Mouse (Mus musculus) stomach, embryonic 16.5 days (tissue): ENCODE results near the gene Vstm2l. TPM values are rescaled to one million over a fixed set of nuclear protein-coding genes. Genes with fewer than 3 reads are reported as not detected.

Experiments used
- ATAC-seq: fragments of 200-750 bp; cut with Nextera tagmentation; 2 replicates; pipeline ENCODE4 v1.8.0; 2017; ENCODE audit warnings: moderate number of reproducible peaks, moderate TSS enrichment; ENCODE audit not compliant: insufficient read depth, low FRiP score
- H3K27ac ChIP-seq: fragments of 300-500 bp; sonication (generic); 2 replicates; pipeline ENCODE4 v1.5.1; 2014; ENCODE audit warnings: low read length
- H3K27me3 ChIP-seq: fragments of 300-500 bp; sonication (generic); 2 replicates; pipeline ENCODE4 v1.6.1; 2014; ENCODE audit warnings: low read length, control low read depth, mixed read lengths; ENCODE audit not compliant: control insufficient read depth, insufficient read depth
- H3K36me3 ChIP-seq: fragments of 300-500 bp; sonication (generic); 2 replicates; pipeline ENCODE4 v1.6.1; 2014; ENCODE audit warnings: low read length; ENCODE audit not compliant: control insufficient read depth, insufficient read depth
- H3K4me1 ChIP-seq: fragments of 300-500 bp; sonication (generic); 2 replicates; pipeline ENCODE4 v1.6.1; 2014; ENCODE audit warnings: low read length, control low read depth, mixed read lengths; ENCODE audit not compliant: control insufficient read depth, insufficient read depth
- H3K4me2 ChIP-seq: fragments of 300-500 bp; sonication (generic); 2 replicates; pipeline ENCODE4 v1.6.1; 2014; ENCODE audit warnings: low read depth, low read length, mixed read lengths
- H3K4me3 ChIP-seq: fragments of 300-500 bp; sonication (generic); replicated peaks from 2 replicates; pipeline ENCODE4 v1.5.1; 2014; ENCODE audit warnings: mild to moderate bottlenecking, low read length
- H3K9ac ChIP-seq: fragments of 300-500 bp; sonication (generic); 2 replicates; pipeline ENCODE4 v1.6.1; 2014; ENCODE audit warnings: low read length
- H3K9me3 ChIP-seq: fragments of 300-500 bp; sonication (generic); replicated peaks from 2 replicates; pipeline ENCODE4 v1.6.1; 2016; ENCODE audit warnings: low read length, control low read depth; ENCODE audit not compliant: control insufficient read depth
- WGBS: fragments of 180-500 bp; shearing (Covaris S2); extraction: QIAGEN DNeasy Blood & Tissue Kit; methylation state at CpG from one replicate; pipeline ENCODE4 v1.1.7; 2014; 5-methylcytosine and 5-hydroxymethylcytosine counted together
- polyA plus RNA-seq: library from polyadenylated mRNA; unstranded; fragments of >200 nt; fragmentation: Nextera tagmentation; extraction: Ambion mirVana; gene quantifications from 2 replicates; pipeline ENCODE4 v1.2.1, GENCODE M21; 2015

Gene Vstm2l
- polyA plus RNA-seq, 1 experiment from 2014 or later = 0.19 TPM

- ATAC-seq = no peak
- H3K27ac ChIP-seq = no peak overlapping the region
- 0 out of 2 replicates have a peak, but pooled peaks cover 9% of the 10 kb centered on the region for H3K4me1 ChIP-seq
- H3K9me3 ChIP-seq = no peaks in the 10 kb centered on the region
- no peak overlapping the region for H3K9ac ChIP-seq
- H3K36me3 ChIP-seq = no peaks in the 10 kb centered on the region
- no peaks in the 10 kb centered on the region for H3K27me3 ChIP-seq
- 47% methylated on average over 10 of the region's 10 CpGs for WGBS
- no peak overlapping the region for H3K4me2 ChIP-seq
- no peak overlapping the region for H3K4me3 ChIP-seq
Measured at GRCm38 (mm10) chr2:157887275-157888025, 27.0 kb upstream of the Vstm2l start.

- Histone ChIP-seq H3K27me3 (no peaks in the 10 kb centered on the region), H3K4me3 (no peak overlapping the region), H3K4me1 (0 out of 2 replicates have a peak, but pooled peaks cover 9% of the 10 kb centered on the region), H3K27ac (no peak overlapping the region), H3K9me3 (no peaks in the 10 kb centered on the region), H3K36me3 (no peaks in the 10 kb centered on the region), H3K4me2 (no peak overlapping the region), H3K9ac (no peak overlapping the region)
- no peak for ATAC-seq
- WGBS = 69% methylated on average over 6 of the region's 6 CpGs
Measured at GRCm38 (mm10) chr2:157891166-157891565, 23.3 kb upstream of the Vstm2l start.

- no peaks in the 10 kb centered on the region for H3K27me3 ChIP-seq
- H3K9me3 ChIP-seq = no peaks in the 10 kb centered on the region
- H3K36me3 ChIP-seq = no peaks in the 10 kb centered on the region
- no peak overlapping the region for H3K4me3 ChIP-seq
- H3K27ac ChIP-seq = no peak overlapping the region
- ATAC-seq = peak; percentile 15; the same call in 1 of the 2 replicates
- no peak overlapping the region for H3K4me2 ChIP-seq
- no peak overlapping the region for H3K9ac ChIP-seq
- 68% methylated on average over 4 of the region's 4 CpGs for WGBS
- H3K4me1 ChIP-seq = no peaks in the 10 kb centered on the region
Measured at GRCm38 (mm10) chr2:157897131-157897530, 17.3 kb upstream of the Vstm2l start.

GRCm38 (mm10) chr2:157913204-157913636, 1.2 kb upstream of the Vstm2l start:
- Histone ChIP-seq H3K4me1 (peaks cover 3% of the 10 kb centered on the region; the same call in 1 of the 2 replicates), H3K27ac (no peak overlapping the region), H3K36me3 (no peaks in the 10 kb centered on the region), H3K27me3 (peaks cover 46% of the 10 kb centered on the region), H3K4me3 (no peak overlapping the region), H3K9me3 (no peaks in the 10 kb centered on the region), H3K9ac (no peak overlapping the region), H3K4me2 (no peak overlapping the region)
- 2% methylated on average over 16 of the region's 16 CpGs for WGBS
- ATAC-seq = peak; percentile 77; the same call in 1 of the 2 replicates

GRCm38 (mm10) chr2:157913705-157914104, 748 bp upstream of the Vstm2l start:
- Histone ChIP-seq H3K4me1 (peaks cover 3% of the 10 kb centered on the region; the same call in 1 of the 2 replicates), H3K27me3 (peaks cover 46% of the 10 kb centered on the region), H3K9ac (no peak overlapping the region), H3K4me2 (no peak overlapping the region), H3K27ac (no peak overlapping the region), H3K36me3 (no peaks in the 10 kb centered on the region), H3K4me3 (no peak overlapping the region), H3K9me3 (no peaks in the 10 kb centered on the region)
- ATAC-seq = no peak
- WGBS = 4% methylated on average over 4 of the region's 4 CpGs

GRCm38 (mm10) chr2:157914889-157915517, 550 bp downstream of the Vstm2l start:
- Histone ChIP-seq H3K4me2 (peak overlapping the region; percentile 39; the same call in 1 of the 2 replicates), H3K4me1 (peaks cover 3% of the 10 kb centered on the region; the same call in 1 of the 2 replicates), H3K27ac (no peak overlapping the region), H3K36me3 (no peaks in the 10 kb centered on the region), H3K4me3 (peak overlapping the region; percentile 31), H3K9ac (no peak overlapping the region), H3K27me3 (peaks cover 46% of the 10 kb centered on the region), H3K9me3 (no peaks in the 10 kb centered on the region)
- 36% methylated on average over 43 of the region's 43 CpGs for WGBS
- ATAC-seq = no peak

GRCm38 (mm10) chr2:157918529-157918928, 4.1 kb downstream of the Vstm2l start:
- Histone ChIP-seq H3K4me3 (no peak overlapping the region), H3K36me3 (no peaks in the 10 kb centered on the region), H3K4me1 (peaks cover 3% of the 10 kb centered on the region; the same call in 1 of the 2 replicates), H3K9me3 (no peaks in the 10 kb centered on the region), H3K9ac (no peak overlapping the region), H3K27ac (no peak overlapping the region), H3K27me3 (peaks cover 45% of the 10 kb centered on the region), H3K4me2 (no peak overlapping the region)
- WGBS = 9% methylated on average over 10 of the region's 10 CpGs
- no peak for ATAC-seq

- 60% methylated on average over 7 of the region's 7 CpGs for WGBS
- Histone ChIP-seq H3K4me1 (no peaks in the 10 kb centered on the region), H3K36me3 (no peaks in the 10 kb centered on the region), H3K9ac (no peak overlapping the region), H3K4me3 (no peak overlapping the region), H3K27ac (no peak overlapping the region), H3K4me2 (no peak overlapping the region), H3K27me3 (peaks cover 15% of the 10 kb centered on the region), H3K9me3 (no peaks in the 10 kb centered on the region)
- ATAC-seq = no peak
Measured at GRCm38 (mm10) chr2:157921551-157921950, 7.1 kb downstream of the Vstm2l start.

GRCm38 (mm10) chr2:157923406-157923805, 9.0 kb downstream of the Vstm2l start:
- Histone ChIP-seq H3K27me3 (no peaks in the 10 kb centered on the region), H3K4me2 (no peak overlapping the region), H3K9me3 (no peaks in the 10 kb centered on the region), H3K9ac (no peak overlapping the region), H3K4me3 (no peak overlapping the region), H3K4me1 (no peaks in the 10 kb centered on the region), H3K27ac (no peak overlapping the region), H3K36me3 (no peaks in the 10 kb centered on the region)
- ATAC-seq = no peak
- WGBS = 4% methylated on average over 7 of the region's 7 CpGs
